Mouse (Mus musculus): Measurements from ENCODE around the gene Krt80. TPM values are rescaled to one million over a fixed set of nuclear protein-coding genes. Genes with fewer than 3 reads are reported as not detected.
"Not testable (repeated sequence)": the region's sequence is repeated elsewhere in the genome, so short reads cannot be mapped to it uniquely, and the experiment has no call there.

Gene Krt80
- polyA plus RNA-seq, 1 experiment from 2014 or later = 26.3 TPM

GRCm38 (mm10) chr15:101331090-101331489 lies 38.9 kb downstream of the Krt80 start:
- Histone ChIP-seq H3K4me1 (ENCODE audit: insufficient read depth, low read depth, low read length) (no peaks in the 10 kb centered on the region; the same call in 1 of the 2 replicates), H3K27ac (ENCODE audit: low read length) (peak overlapping the region; percentile 57), H3K27me3 (replicated peaks; ENCODE audit: insufficient read depth, low read length) (no peaks in the 10 kb centered on the region), H3K4me2 (replicated peaks; ENCODE audit: low read depth, low read length) (no peak overlapping the region), H3K9me3 (ENCODE audit: low read length) (no peaks in the 10 kb centered on the region), H3K36me3 (ENCODE audit: insufficient read depth, low read length) (no peaks in the 10 kb centered on the region), H3K4me3 (ENCODE audit: low read depth, low read length) (no peak overlapping the region), H3K9ac (replicated peaks; ENCODE audit: low read depth) (no peak overlapping the region)
- DNase-seq (ENCODE audit: low spot score) = peak; percentile 88
- WGBS = 45% methylated on average over 4 of the region's 4 CpGs
- peak; percentile 70 for ATAC-seq
- TF ChIP-seq CTCF (IDR thresholded peaks at IDR 0.05) = no peak
- TF ChIP-seq EP300 (IDR thresholded peaks at IDR 0.05) = peak; percentile 89

DNA sequence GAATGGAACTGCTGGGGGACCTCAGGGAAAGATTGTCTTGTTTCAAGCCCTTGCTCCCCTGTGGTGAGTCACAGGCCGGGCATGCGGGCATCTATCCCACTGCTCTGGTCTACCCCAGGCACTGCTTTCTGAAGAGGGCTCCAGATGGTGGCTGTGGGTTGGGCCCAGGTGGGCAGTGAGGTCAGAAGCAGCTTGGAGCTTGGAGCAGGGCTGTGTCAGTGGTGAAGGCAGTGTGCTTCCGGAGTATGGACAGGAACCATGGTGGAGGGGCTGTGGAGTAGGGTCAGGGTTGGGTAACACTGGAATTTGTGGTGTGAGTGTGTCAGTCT lies 40.4 kb downstream of the Krt80 start:
- no peak overlapping the region for H3K9ac ChIP-seq (replicated peaks; ENCODE audit: low read depth)
- ATAC-seq = peak; percentile 30

DNA sequence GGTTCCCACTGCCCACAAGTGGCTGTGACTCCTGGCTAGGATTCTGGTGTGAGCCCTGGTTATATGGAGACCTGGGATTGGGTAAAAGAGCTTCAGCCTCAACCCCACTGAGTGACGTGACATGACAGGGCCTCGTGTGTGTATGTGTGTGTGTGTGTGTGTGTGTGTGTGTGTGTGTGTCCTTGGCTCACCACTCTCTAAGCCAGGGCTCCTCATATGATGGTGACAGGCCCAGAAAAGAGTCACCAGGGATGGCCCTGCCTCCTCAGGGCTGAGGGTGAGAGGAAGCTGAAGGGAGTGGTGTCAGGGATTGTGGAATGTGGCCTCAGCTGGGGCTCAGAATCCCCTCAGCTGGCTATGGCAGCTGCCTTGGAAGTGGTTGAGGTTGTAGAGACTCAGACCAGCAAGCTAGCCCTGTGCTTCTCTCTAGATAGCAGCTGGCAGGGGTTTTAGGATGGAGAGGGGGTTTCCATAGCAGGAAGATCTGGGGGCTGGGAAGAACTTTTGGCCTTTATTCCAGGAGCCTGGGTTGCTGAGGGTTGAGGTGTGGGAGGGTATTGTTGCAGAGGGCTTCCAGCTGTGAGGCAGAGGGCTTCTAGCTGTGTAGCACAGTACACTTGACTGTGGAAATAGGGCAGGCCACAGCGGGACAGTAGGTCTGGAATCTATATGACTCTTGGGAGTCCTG lies 40.9 kb downstream of the Krt80 start:
- no peaks in the 10 kb centered on the region for H3K27me3 ChIP-seq (replicated peaks; ENCODE audit: insufficient read depth, low read length)
- TF ChIP-seq EP300 (IDR thresholded peaks at IDR 0.05) (no peak), CTCF (IDR thresholded peaks at IDR 0.05) (no peak)
- DNase-seq (ENCODE audit: low spot score) (peak; percentile 17), ATAC-seq (no peak)
- no peaks in the 10 kb centered on the region for H3K36me3 ChIP-seq (ENCODE audit: insufficient read depth, low read length)
- no peaks in the 10 kb centered on the region for H3K4me1 ChIP-seq (ENCODE audit: insufficient read depth, low read depth, low read length)
- no peak overlapping the region for H3K4me2 ChIP-seq (replicated peaks; ENCODE audit: low read depth, low read length)
- peak overlapping the region; percentile 45 for H3K27ac ChIP-seq (ENCODE audit: low read length)
- H3K9me3 ChIP-seq (ENCODE audit: low read length) = no peaks in the 10 kb centered on the region
- no peak overlapping the region for H3K9ac ChIP-seq (replicated peaks; ENCODE audit: low read depth)
- H3K4me3 ChIP-seq (ENCODE audit: low read depth, low read length) = no peak overlapping the region
- WGBS = 67% methylated on average over 3 of the region's 3 CpGs

More for the DNA sequence above, 40.4 kb downstream of the Krt80 start:
- peak; percentile 36 for DNase-seq (ENCODE audit: low spot score)
- Histone ChIP-seq H3K4me3 (ENCODE audit: low read depth, low read length) (no peak overlapping the region), H3K27me3 (replicated peaks; ENCODE audit: insufficient read depth, low read length) (no peaks in the 10 kb centered on the region), H3K9me3 (ENCODE audit: low read length) (no peaks in the 10 kb centered on the region), H3K36me3 (ENCODE audit: insufficient read depth, low read length) (no peaks in the 10 kb centered on the region), H3K4me2 (replicated peaks; ENCODE audit: low read depth, low read length) (no peak overlapping the region), H3K27ac (ENCODE audit: low read length) (peak overlapping the region; percentile 45), H3K4me1 (ENCODE audit: insufficient read depth, low read depth, low read length) (no peaks in the 10 kb centered on the region)
- 74% methylated on average over 3 of the region's 3 CpGs for WGBS
- TF ChIP-seq EP300 (IDR thresholded peaks at IDR 0.05) (no peak; the same call in 1 of the 2 replicates), CTCF (IDR thresholded peaks at IDR 0.05) (no peak)

DNA sequence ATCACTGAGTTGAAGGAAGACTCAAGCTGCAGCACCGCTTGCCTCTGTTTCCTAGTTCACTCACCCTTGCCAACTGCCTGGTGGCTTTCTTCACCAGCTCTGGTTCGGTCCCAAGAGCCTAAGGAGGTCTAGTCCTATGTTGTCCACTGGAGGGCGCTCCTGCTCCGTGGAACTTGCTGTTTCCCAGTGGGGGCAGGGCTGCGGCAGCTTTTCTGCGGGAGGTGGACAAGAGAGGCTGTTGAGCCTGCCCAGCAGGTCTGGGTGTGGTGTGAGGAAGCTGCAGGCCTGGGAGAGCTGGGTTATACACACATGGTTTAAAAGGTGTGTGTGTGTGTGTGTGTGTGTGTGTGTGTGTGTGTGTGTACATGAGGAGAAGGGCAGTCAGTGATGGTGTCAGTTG lies 42.7 kb downstream of the Krt80 start:
- Histone ChIP-seq H3K4me3 (ENCODE audit: low read depth, low read length) (no peak overlapping the region), H3K27ac (ENCODE audit: low read length) (no peak overlapping the region), H3K9ac (replicated peaks; ENCODE audit: low read depth) (no peak overlapping the region), H3K36me3 (ENCODE audit: insufficient read depth, low read length) (no peaks in the 10 kb centered on the region), H3K4me1 (ENCODE audit: insufficient read depth, low read depth, low read length) (no peaks in the 10 kb centered on the region), H3K9me3 (ENCODE audit: low read length) (no peaks in the 10 kb centered on the region), H3K4me2 (replicated peaks; ENCODE audit: low read depth, low read length) (no peak overlapping the region), H3K27me3 (replicated peaks; ENCODE audit: insufficient read depth, low read length) (no peaks in the 10 kb centered on the region)
- 3% methylated on average over 6 of the region's 6 CpGs for WGBS
- DNase-seq (ENCODE audit: low spot score) = peak; percentile 94
- ATAC-seq = peak; percentile 85
- peak; percentile 99 for TF ChIP-seq CTCF (IDR thresholded peaks at IDR 0.05)
- TF ChIP-seq EP300 (IDR thresholded peaks at IDR 0.05) = peak; percentile 64; the same call in 1 of the 2 replicates

DNA sequence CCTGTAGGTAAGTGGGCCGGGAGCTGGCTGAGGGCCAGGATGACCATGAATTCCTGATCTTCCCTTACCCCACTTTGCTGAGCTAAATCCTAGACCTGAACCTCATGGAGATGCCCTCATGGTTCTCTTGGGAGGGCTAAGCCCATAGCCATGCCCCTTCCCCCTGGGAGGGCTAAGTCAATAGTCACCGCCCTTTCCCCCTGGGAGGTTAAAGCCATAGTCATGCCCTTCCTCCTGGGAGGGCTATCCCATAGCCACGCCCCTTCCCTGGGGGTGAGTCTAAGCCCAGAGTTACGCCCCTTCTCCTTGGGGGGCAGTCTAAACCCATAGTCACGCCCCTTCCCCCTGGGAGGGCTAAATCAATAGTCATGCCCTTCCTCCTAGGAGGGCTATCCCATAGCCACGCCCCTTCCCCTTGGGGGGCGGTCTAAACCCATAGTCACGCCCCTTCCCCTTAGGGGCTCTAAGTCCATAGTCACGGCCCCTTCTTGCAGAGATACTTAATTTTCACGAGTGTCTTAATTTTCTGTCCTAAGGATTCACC lies 43.9 kb downstream of the Krt80 start:
- Histone ChIP-seq H3K9me3 (ENCODE audit: low read length) (no peaks in the 10 kb centered on the region), H3K4me1 (ENCODE audit: insufficient read depth, low read depth, low read length) (no peaks in the 10 kb centered on the region), H3K4me2 (replicated peaks; ENCODE audit: low read depth, low read length) (no peak overlapping the region), H3K36me3 (ENCODE audit: insufficient read depth, low read length) (no peaks in the 10 kb centered on the region), H3K27me3 (replicated peaks; ENCODE audit: insufficient read depth, low read length) (no peaks in the 10 kb centered on the region), H3K9ac (replicated peaks; ENCODE audit: low read depth) (no peak overlapping the region), H3K4me3 (ENCODE audit: low read depth, low read length) (no peak overlapping the region), H3K27ac (ENCODE audit: low read length) (no peak overlapping the region)
- DNase-seq (ENCODE audit: low spot score) = peak; percentile 26
- no peak for ATAC-seq
- 47% methylated on average over 10 of the region's 10 CpGs for WGBS
- TF ChIP-seq EP300 (IDR thresholded peaks at IDR 0.05) (no peak), CTCF (IDR thresholded peaks at IDR 0.05) (no peak)

DNA sequence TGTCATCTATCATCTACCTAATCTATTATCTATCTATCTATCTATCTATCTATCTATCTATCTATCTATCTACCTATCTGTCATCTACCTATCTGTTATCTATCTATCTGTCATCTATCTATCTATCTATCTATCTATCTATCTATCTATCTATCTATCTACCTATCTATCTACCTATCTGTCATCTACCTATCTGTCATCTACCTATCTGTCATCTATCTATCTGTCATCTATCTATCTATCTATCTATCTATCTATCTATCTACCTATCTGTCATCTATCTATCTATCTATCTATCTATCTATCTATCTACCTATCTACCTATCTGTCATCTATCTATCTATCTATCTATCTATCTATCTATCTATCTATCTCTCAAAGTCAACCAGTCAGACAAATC lies 45.6 kb downstream of the Krt80 start:
- not testable (repeated sequence) for H3K27me3 ChIP-seq (replicated peaks; ENCODE audit: insufficient read depth, low read length); DNase-seq (ENCODE audit: low spot score); H3K36me3 ChIP-seq (ENCODE audit: insufficient read depth, low read length); H3K27ac ChIP-seq (ENCODE audit: low read length); H3K9me3 ChIP-seq (ENCODE audit: low read length); H3K9ac ChIP-seq (replicated peaks; ENCODE audit: low read depth); H3K4me1 ChIP-seq (ENCODE audit: insufficient read depth, low read depth, low read length); H3K4me3 ChIP-seq (ENCODE audit: low read depth, low read length); ATAC-seq; H3K4me2 ChIP-seq (replicated peaks; ENCODE audit: low read depth, low read length)

Measured in lung, postnatal 0 days (tissue).